Mouse (Mus musculus) erythroblast, embryonic 14.5 days (primary cell): Measurements from ENCODE around the gene Spg11.

ENCODE experiments used
- GATA1 ChIP-seq: IDR thresholded peaks from 2 replicates; pipeline ENCODE4 v1.6.1; 2012; ENCODE audit warnings: low read length, inconsistent platforms, mixed read lengths
- TAL1 ChIP-seq: IDR thresholded peaks from 3 replicates; pipeline ENCODE4 v1.6.1; 2012; ENCODE audit warnings: low read length, inconsistent platforms, mixed read lengths

GRCm38 (mm10) chr2:122143111-122143510 is 24.9 kb upstream of the Spg11 start:
- no peak for TF ChIP-seq TAL1
- TF ChIP-seq GATA1: no peak
